Mouse (Mus musculus) bone marrow, adult 2 months (tissue): ENCODE results near the gene Notch1.
A peak's percentile ranks its signal among the peaks of the same experiment; 100 is the strongest.

ENCODE experiments used
- CTCF ChIP-seq: fragments of 200-500 bp; IDR thresholded peaks from 2 replicates; pipeline ENCODE4 v1.5.1; 2011; ENCODE audit warnings: low read length, control low read depth; ENCODE audit not compliant: control insufficient read depth, insufficient read depth
- POLR2A ChIP-seq: fragments of 200-500 bp; IDR thresholded peaks from 2 replicates; pipeline ENCODE4 v1.6.1; 2011; ENCODE audit warnings: low read depth, mild to moderate bottlenecking, control low read depth, low read length, borderline replicate concordance; ENCODE audit not compliant: control insufficient read depth

- no peak for TF ChIP-seq CTCF
- TF ChIP-seq POLR2A = 0 out of 2 replicates have a peak, but pooled peaks have one; percentile 33
Measured at GRCm38 (mm10) chr2:26483230-26483869, 33.1 kb downstream of the Notch1 start.
